Comparison of ENCODE assay signal across 7 mouse cellular contexts in genomic region chr5:36483203-36484101, GRCm38 (mm10). TPM values are rescaled to one million over a fixed set of nuclear protein-coding genes. Genes with fewer than 3 reads are reported as not detected.
DNase-seq lines count a peak whose midpoint lies in the region; ATAC-seq lines count a peak whose summit lies in the region.

No protein-coding gene starts in this region.

- H3K27ac ChIP-seq in embryonic facial prominence, embryonic 13.5 days, result 0 out of 2 replicates have a peak overlapping the region, but pooled peaks have one; percentile 41
- H3K27ac ChIP-seq in heart, embryonic 12.5 days (ENCODE audit: poor library complexity, severe bottlenecking), result peak overlapping the region; percentile 52

- peaks cover 19% of the 10 kb centered on the region for H3K27me3 ChIP-seq in embryonic facial prominence, embryonic 13.5 days
- peaks cover 28% of the 10 kb centered on the region for H3K27me3 ChIP-seq in heart, embryonic 12.5 days (replicated peaks)

- H3K9me3 ChIP-seq in embryonic facial prominence, embryonic 13.5 days, result no peaks in the 10 kb centered on the region
- H3K9me3 ChIP-seq in heart, embryonic 12.5 days (replicated peaks), result no peaks in the 10 kb centered on the region

- peak overlapping the region; percentile 90 for H3K9ac ChIP-seq in embryonic facial prominence, embryonic 13.5 days
- H3K9ac ChIP-seq in heart, embryonic 12.5 days, result peak overlapping the region; percentile 92

- H3K4me2 ChIP-seq in embryonic facial prominence, embryonic 13.5 days, result peak overlapping the region; percentile 88
- peak overlapping the region; percentile 81 for H3K4me2 ChIP-seq in heart, embryonic 12.5 days

- WGBS in embryonic facial prominence, embryonic 13.5 days, result 1% methylated on average over 54 of the region's 58 CpGs
- 5% methylated on average over 58 of the region's 58 CpGs for WGBS in heart, embryonic 12.5 days

- H3K4me1 ChIP-seq in embryonic facial prominence, embryonic 13.5 days, result peaks cover 30% of the 10 kb centered on the region
- H3K4me1 ChIP-seq in heart, embryonic 12.5 days (replicated peaks), result peaks cover 47% of the 10 kb centered on the region

- H3K36me3 ChIP-seq in embryonic facial prominence, embryonic 13.5 days, result no peaks in the 10 kb centered on the region
- 0 out of 2 replicates have a peak, but pooled peaks cover 7% of the 10 kb centered on the region for H3K36me3 ChIP-seq in heart, embryonic 12.5 days

- DNase-seq in layer of hippocampus, postnatal 25 days (ENCODE audit: extremely low spot score in 1 of 2, low spot score in 1 of 2), result peak; percentile 25 to 38
- DNase-seq in lung, postnatal 25 days (ENCODE audit: low spot score), result peak; percentile 6
- peak; percentile 45 for DNase-seq in skeletal muscle tissue, adult 2 months (ENCODE audit: low read depth, low spot score)

- peak overlapping the region; percentile 79 for H3K4me3 ChIP-seq in embryonic facial prominence, embryonic 13.5 days
- H3K4me3 ChIP-seq in heart, embryonic 12.5 days, result peak overlapping the region; percentile 83

- ATAC-seq in CD4-positive, CD25-positive, alpha-beta regulatory T cell, adult 4 months, result peak; percentile 31
- ATAC-seq in activated CD4-positive, CD25-positive, alpha-beta regulatory T cell, adult 4 months, result peak; percentile 38
- 0 out of 2 replicates have a peak, but pooled peaks have one; percentile 3 for ATAC-seq in embryonic facial prominence, embryonic 13.5 days (ENCODE audit: insufficient number of reproducible peaks, insufficient read depth, low FRiP score, low TSS enrichment, low read depth)
- peak; percentile 1 for ATAC-seq in heart, embryonic 12.5 days (ENCODE audit: insufficient number of reproducible peaks, low FRiP score)

RNA-seq across cellular contexts. Expression of gene Tada2b, which starts 0.6 kb away (rescaled TPM):
- 1 to 10 TPM; 3.0 to 3.9 TPM for polyA plus RNA-seq in CD4-positive, CD25-positive, alpha-beta regulatory T cell, adult 4 months (2017; shearing (Covaris generic))
- 1 to 10 TPM; 2.4 to 4.7 TPM for polyA plus RNA-seq in activated CD4-positive, CD25-positive, alpha-beta regulatory T cell, adult 4 months (2017; shearing (Covaris generic))
- polyA plus RNA-seq in embryonic facial prominence, embryonic 13.5 days (2015; fragmentation: Nextera tagmentation; extraction: Ambion mirVana), result 2.1 TPM in 2 replicates
- 1.6 and 1.9 TPM in 2 replicates for polyA plus RNA-seq in heart, embryonic 12.5 days (2016; fragmentation: Nextera tagmentation; extraction: Ambion mirVana)
- total RNA-seq in layer of hippocampus, postnatal 25 days (2021), result 10 to 100 TPM; 32.6 to 34.1 TPM

RNA-seq across cellular contexts. Expression of gene Ccdc96, which starts 0.9 kb away (rescaled TPM):
- polyA plus RNA-seq in CD4-positive, CD25-positive, alpha-beta regulatory T cell, adult 4 months (2017; shearing (Covaris generic)), result not detected
- polyA plus RNA-seq in activated CD4-positive, CD25-positive, alpha-beta regulatory T cell, adult 4 months (2017; shearing (Covaris generic)), result not detected
- 0.40 and 0.49 TPM in 2 replicates for polyA plus RNA-seq in embryonic facial prominence, embryonic 13.5 days (2015; fragmentation: Nextera tagmentation; extraction: Ambion mirVana)
- polyA plus RNA-seq in heart, embryonic 12.5 days (2016; fragmentation: Nextera tagmentation; extraction: Ambion mirVana), result 0.28 and 0.29 TPM in 2 replicates
- total RNA-seq in layer of hippocampus, postnatal 25 days (2021), result 1 to 10 TPM; 1.1 to 1.5 TPM

RNA-seq across cellular contexts. Expression of gene Grpel1, which starts 18.7 kb away (rescaled TPM):
- 10 to 100 TPM; 40.4 to 41.8 TPM for polyA plus RNA-seq in CD4-positive, CD25-positive, alpha-beta regulatory T cell, adult 4 months (2017; shearing (Covaris generic))
- 10 to 100 TPM; 40.7 to 42.1 TPM for polyA plus RNA-seq in activated CD4-positive, CD25-positive, alpha-beta regulatory T cell, adult 4 months (2017; shearing (Covaris generic))
- 46.1 and 47.8 TPM in 2 replicates for polyA plus RNA-seq in embryonic facial prominence, embryonic 13.5 days (2015; fragmentation: Nextera tagmentation; extraction: Ambion mirVana)
- 54.9 and 57.4 TPM in 2 replicates for polyA plus RNA-seq in heart, embryonic 12.5 days (2016; fragmentation: Nextera tagmentation; extraction: Ambion mirVana)
- total RNA-seq in layer of hippocampus, postnatal 25 days (2021), result 10 to 100 TPM; 21.8 to 24.7 TPM

Comparison
In these comparisons a context has a peak if more than half of its experiments do, and no peak if none do; other contexts are left out.
1. Peak in every context shown above with its lines: DNase-seq, ATAC-seq, H3K4me3 ChIP-seq and H3K27ac ChIP-seq.